Mouse (Mus musculus) ES-Bruce4 (cell line): Measurements from ENCODE around the gene Dvl1.

Source experiments
- CTCF ChIP-seq: IDR thresholded peaks from one replicate; pipeline ENCODE4 v1.8.1; 2011; ENCODE audit warnings: low read depth, low read length
- EP300 ChIP-seq: IDR thresholded peaks from 2 replicates; pipeline ENCODE4 v1.6.1; 2011; ENCODE audit warnings: low read depth, low read length; ENCODE audit not compliant: insufficient read depth
- POLR2A ChIP-seq: IDR thresholded peaks from one replicate; pipeline ENCODE4 v1.8.1; 2011; ENCODE audit warnings: low read length; ENCODE audit not compliant: insufficient read depth

DNA sequence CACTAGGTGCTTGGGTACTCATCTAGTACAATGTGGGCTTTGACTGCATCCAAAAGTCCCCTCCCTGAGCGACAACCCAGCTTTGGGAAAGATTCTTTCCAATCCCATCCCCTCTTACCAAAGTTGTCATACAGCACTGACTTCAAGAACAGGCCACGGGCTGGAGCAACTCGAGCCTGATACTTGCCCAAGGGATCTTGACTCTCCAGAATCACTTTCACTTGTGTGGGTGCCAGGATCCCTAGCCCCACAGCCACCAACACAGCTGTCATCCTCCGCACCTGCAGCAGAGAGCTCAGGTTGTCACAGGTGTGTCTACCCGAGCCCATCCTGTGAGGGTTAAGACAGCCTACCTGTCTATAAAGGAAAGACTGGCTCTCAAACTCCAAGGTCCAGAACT is 42.1 kb downstream of the Dvl1 start:
- TF ChIP-seq EP300 (no peak), CTCF (no peak), POLR2A (no peak)
